Mouse (Mus musculus) adipocyte (in vitro differentiated cells): ENCODE measurements around the gene Micall2.
"Not testable (repeated sequence)": the region's sequence is repeated elsewhere in the genome, so short reads cannot be mapped to it uniquely, and the experiment has no call there.

Experiments used
- DNase-seq: peaks from one replicate; pipeline ENCODE4 v3.0.0-alpha.2; 2016; ENCODE audit warnings: low spot score

Micall2 gene

GRCm38 (mm10) chr5:139735677-139736503, at the start of gene Micall2:
Gene Micall2 (minus strand): TSS chr5:139736336.
- DNase-seq: peak; percentile 96

- DNase-seq: no peak
These were observed 45.3 kb upstream of the Micall2 start for GRCm38 (mm10) chr5:139781406-139781805.

GRCm38 (mm10) chr5:139776966-139777365, 40.8 kb upstream of the Micall2 start:
- no peak for DNase-seq

- DNase-seq: peak; percentile 99
These were observed 39.2 kb upstream of the Micall2 start, which contains the start of gene Ints1 for GRCm38 (mm10) chr5:139775216-139775926. Gene Ints1 (minus strand): TSS chr5:139775674.

GRCm38 (mm10) chr5:139768216-139768615, 32.1 kb upstream of the Micall2 start:
- no peak for DNase-seq

- DNase-seq: peak; percentile 39
These were observed 28.2 kb upstream of the Micall2 start for GRCm38 (mm10) chr5:139764296-139764695.

GRCm38 (mm10) chr5:139758096-139758495, 22.0 kb upstream of the Micall2 start:
- no peak for DNase-seq

GRCm38 (mm10) chr5:139756586-139756985, 20.4 kb upstream of the Micall2 start:
- no peak for DNase-seq

GRCm38 (mm10) chr5:139756135-139756534, 20.0 kb upstream of the Micall2 start:
- DNase-seq: no peak

- peak; percentile 58 for DNase-seq
These were observed 18.6 kb upstream of the Micall2 start for GRCm38 (mm10) chr5:139754753-139755152.

GRCm38 (mm10) chr5:139750535-139750934, 14.4 kb upstream of the Micall2 start:
- DNase-seq: peak; percentile 78

GRCm38 (mm10) chr5:139749413-139750125, 13.4 kb upstream of the Micall2 start:
- no peak for DNase-seq

GRCm38 (mm10) chr5:139745771-139746170, 9.6 kb upstream of the Micall2 start:
- peak; percentile 70 for DNase-seq

GRCm38 (mm10) chr5:139742640-139743039, 6.5 kb upstream of the Micall2 start:
- DNase-seq: not testable (repeated sequence)

GRCm38 (mm10) chr5:139738592-139739315, 2.6 kb upstream of the Micall2 start:
- DNase-seq: no peak

- DNase-seq: no peak
These were observed 1.9 kb upstream of the Micall2 start for GRCm38 (mm10) chr5:139737841-139738591.

GRCm38 (mm10) chr5:139736504-139736940, 386 bp upstream of the Micall2 start:
- DNase-seq: no peak

GRCm38 (mm10) chr5:139734746-139735145, 1.4 kb downstream of the Micall2 start:
- peak; percentile 57 for DNase-seq

- no peak for DNase-seq
These were observed 2.1 kb downstream of the Micall2 start for GRCm38 (mm10) chr5:139734016-139734415.

- DNase-seq: no peak
These were observed 3.5 kb downstream of the Micall2 start for GRCm38 (mm10) chr5:139732634-139733107.
